Mouse (Mus musculus) WW6 (cell line): Measurements from ENCODE around the gene Btbd35f12.
"Not testable (repeated sequence)": the region's sequence is repeated elsewhere in the genome, so short reads cannot be mapped to it uniquely, and the experiment has no call there.

ENCODE experiments used
- DNase-seq: peaks from one replicate; pipeline ENCODE4 v3.0.0-alpha.2; 2013; ENCODE audit warnings: low read depth, low spot score

The Btbd35f12 gene

DNA sequence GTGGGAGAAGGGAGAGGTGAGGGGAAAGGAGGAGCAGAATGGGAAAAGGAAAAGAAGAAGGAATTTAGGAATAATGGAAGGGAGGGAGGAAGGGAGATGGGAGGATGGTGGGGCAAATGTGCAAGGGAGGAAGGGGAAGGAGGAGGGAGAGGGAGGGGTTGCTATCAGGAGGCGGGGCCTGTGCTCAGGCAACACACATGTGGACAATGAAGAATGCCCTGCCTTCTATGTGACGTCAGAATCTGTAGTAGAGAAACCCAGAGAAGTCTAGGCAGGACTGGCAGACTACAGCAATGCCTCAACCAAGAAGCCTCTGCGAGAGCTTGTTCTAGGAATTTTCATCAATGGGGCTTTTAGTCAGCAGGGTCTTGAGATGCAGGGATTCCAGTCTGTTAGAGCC, at the start of gene Btbd35f12:
Gene Btbd35f12 (plus strand): TSS at position 301 of the 400 bp plus-strand sequence.
- not testable (repeated sequence) for DNase-seq

- DNase-seq = not testable (repeated sequence)
Measured at GRCm38 (mm10) chrX:33353254-33353653, 40.1 kb downstream of the Btbd35f12 start.
